Mouse (Mus musculus) layer of hippocampus, adult 18-20 months (tissue): ENCODE data around the gene Men1. TPM values are rescaled to one million over a fixed set of nuclear protein-coding genes. Genes with fewer than 3 reads are reported as not detected.

ENCODE experiments used
- DNase-seq, 2 experiments: peaks; one replicate each; pipeline ENCODE4 v3.0.0; 2022; ENCODE audit warnings: low spot score in 2 of 2
- total RNA-seq, 2 experiments: library from RNA; stranded (reverse); gene quantifications; 2 replicates each; pipeline ENCODE4 v1.2.3; 2021

The Men1 gene
- total RNA-seq, 2 experiments from 2014 or later, result 63.0 to 71.3 TPM

GRCm38 (mm10) chr19:6363411-6364240 lies 28.8 kb downstream of the Men1 start, which contains the start of gene Sf1:
Gene Sf1, plus strand, starts transcription at chr19:6363690.
- peak; percentile 100 for DNase-seq

- peak; percentile 89 to 94 for DNase-seq
Measured at GRCm38 (mm10) chr19:6364317-6364725, 29.5 kb downstream of the Men1 start.

- DNase-seq, result no peak
Measured at GRCm38 (mm10) chr19:6364842-6365241, 30.1 kb downstream of the Men1 start.

- DNase-seq, result no peak
Measured at GRCm38 (mm10) chr19:6370175-6370574, 35.4 kb downstream of the Men1 start.

- no peak for DNase-seq
Measured at GRCm38 (mm10) chr19:6372433-6372832, 37.7 kb downstream of the Men1 start.

GRCm38 (mm10) chr19:6373539-6374400 lies 39.0 kb downstream of the Men1 start:
- peak; percentile 47 to 81 for DNase-seq

- no peak for DNase-seq
Measured at GRCm38 (mm10) chr19:6374571-6374970, 39.8 kb downstream of the Men1 start.

GRCm38 (mm10) chr19:6375423-6376254 lies 40.9 kb downstream of the Men1 start:
- no peak for DNase-seq

- peak in 1 of 2 experiments; percentile 50 for DNase-seq
Measured at GRCm38 (mm10) chr19:6376255-6376564, 41.4 kb downstream of the Men1 start.

- DNase-seq, result no peak
Measured at GRCm38 (mm10) chr19:6376643-6377042, 41.9 kb downstream of the Men1 start.

GRCm38 (mm10) chr19:6377327-6378040 lies 42.7 kb downstream of the Men1 start:
- no peak for DNase-seq

- DNase-seq, result no peak
Measured at GRCm38 (mm10) chr19:6380411-6381166, 45.8 kb downstream of the Men1 start.

- DNase-seq, result no peak
Measured at GRCm38 (mm10) chr19:6381238-6381637, 46.5 kb downstream of the Men1 start.

GRCm38 (mm10) chr19:6382323-6382924 lies 47.6 kb downstream of the Men1 start:
- DNase-seq, result no peak

GRCm38 (mm10) chr19:6383470-6383869 lies 48.7 kb downstream of the Men1 start:
- no peak for DNase-seq

- no peak for DNase-seq
Measured at GRCm38 (mm10) chr19:6384128-6384527, 49.3 kb downstream of the Men1 start, which contains the start of gene Pygm. Gene Pygm, plus strand, starts transcription at chr19:6384399.

GRCm38 (mm10) chr19:6384954-6385353 lies 50.2 kb downstream of the Men1 start:
- DNase-seq, result no peak

- DNase-seq, result no peak
Measured at GRCm38 (mm10) chr19:6385419-6385818, 50.6 kb downstream of the Men1 start.

GRCm38 (mm10) chr19:6385821-6386220 lies 51.0 kb downstream of the Men1 start:
- no peak for DNase-seq
